Mouse (Mus musculus) c-Kit-positive CD71-positive TER-119-positive erythroid progenitor cells, embryonic 14.5 days (primary cell): ENCODE data around the gene Hnrnpul1.
A peak's percentile ranks its signal among the peaks of the same experiment; 100 is the strongest.
"Not testable (repeated sequence)": the region's sequence is repeated elsewhere in the genome, so short reads cannot be mapped to it uniquely, and the experiment has no call there.

Experiments
- DNase-seq: peaks from one replicate; pipeline ENCODE4 v3.0.0-alpha.2; 2013; ENCODE audit warnings: low spot score

Gene Hnrnpul1

GRCm38 (mm10) chr7:25780021-25780420 is 25.5 kb upstream of the Hnrnpul1 start:
- no peak for DNase-seq

GRCm38 (mm10) chr7:25768229-25768628 is 13.7 kb upstream of the Hnrnpul1 start:
- no peak for DNase-seq

GRCm38 (mm10) chr7:25766108-25766507 is 11.6 kb upstream of the Hnrnpul1 start:
- DNase-seq = no peak

GRCm38 (mm10) chr7:25764221-25764620 is 9.7 kb upstream of the Hnrnpul1 start:
- no peak for DNase-seq

GRCm38 (mm10) chr7:25763678-25764077 is 9.1 kb upstream of the Hnrnpul1 start:
- no peak for DNase-seq

- DNase-seq = no peak
Measured at GRCm38 (mm10) chr7:25761354-25761753, 6.8 kb upstream of the Hnrnpul1 start.

- DNase-seq = peak; percentile 73
Measured at GRCm38 (mm10) chr7:25756011-25756410, 1.5 kb upstream of the Hnrnpul1 start.

- DNase-seq = no peak
Measured at GRCm38 (mm10) chr7:25755468-25755833, 894 bp upstream of the Hnrnpul1 start.

- DNase-seq = no peak
Measured at GRCm38 (mm10) chr7:25754439-25754737, 169 bp downstream of the Hnrnpul1 start.

GRCm38 (mm10) chr7:25753643-25754438 is 716 bp downstream of the Hnrnpul1 start:
- DNase-seq = no peak

- DNase-seq = no peak
Measured at GRCm38 (mm10) chr7:25753076-25753475, 1.5 kb downstream of the Hnrnpul1 start.

- DNase-seq = no peak
Measured at GRCm38 (mm10) chr7:25746844-25747243, 7.7 kb downstream of the Hnrnpul1 start.

- no peak for DNase-seq
Measured at GRCm38 (mm10) chr7:25738277-25738676, 16.3 kb downstream of the Hnrnpul1 start.

GRCm38 (mm10) chr7:25736920-25737319 is 17.6 kb downstream of the Hnrnpul1 start:
- no peak for DNase-seq

- DNase-seq = no peak
Measured at GRCm38 (mm10) chr7:25734991-25735390, 19.6 kb downstream of the Hnrnpul1 start.

- DNase-seq = no peak
Measured at GRCm38 (mm10) chr7:25731294-25732055, 23.1 kb downstream of the Hnrnpul1 start.

GRCm38 (mm10) chr7:25729862-25730261 is 24.7 kb downstream of the Hnrnpul1 start:
- DNase-seq = no peak

- no peak for DNase-seq
Measured at GRCm38 (mm10) chr7:25729396-25729795, 25.2 kb downstream of the Hnrnpul1 start.

GRCm38 (mm10) chr7:25727800-25728199 is 26.8 kb downstream of the Hnrnpul1 start:
- no peak for DNase-seq

- DNase-seq = no peak
Measured at GRCm38 (mm10) chr7:25725886-25726285, 28.7 kb downstream of the Hnrnpul1 start.

- not testable (repeated sequence) for DNase-seq
Measured at GRCm38 (mm10) chr7:25721776-25722175, 32.8 kb downstream of the Hnrnpul1 start.

- no peak for DNase-seq
Measured at GRCm38 (mm10) chr7:25720760-25721159, 33.8 kb downstream of the Hnrnpul1 start.

- DNase-seq = peak; percentile 73
Measured at GRCm38 (mm10) chr7:25719761-25720610, 34.6 kb downstream of the Hnrnpul1 start.
